Mouse (Mus musculus): ENCODE data around the gene Atp5f1. TPM values are rescaled to one million over a fixed set of nuclear protein-coding genes. Genes with fewer than 3 reads are reported as not detected.

The Atp5f1 gene
- polyA plus RNA-seq, 1 experiment from 2014 or later = 380 TPM

DNA sequence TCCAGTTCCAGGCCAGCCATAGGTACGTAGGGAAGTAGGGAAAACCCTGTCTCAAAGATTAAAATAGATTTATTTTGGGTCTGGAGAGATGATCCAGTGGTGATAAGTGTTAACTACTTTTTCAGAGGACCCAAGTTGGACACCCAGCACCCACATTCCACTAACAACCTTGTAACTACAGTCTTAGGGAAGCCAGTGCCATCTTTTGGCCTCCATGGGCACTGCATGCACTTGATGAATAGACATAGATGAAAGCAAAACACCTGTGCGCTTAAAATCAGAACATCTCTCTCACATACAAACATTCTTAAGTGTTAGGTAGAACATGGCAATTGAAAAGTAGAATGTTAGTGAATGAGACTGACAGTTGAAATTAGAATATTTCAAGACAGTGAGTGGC is 801 bp upstream of the Atp5f1 start:
- no peaks in the 10 kb centered on the region for H3K9me3 ChIP-seq (replicated peaks)
- peak overlapping the region; percentile 94 for H3K4me3 ChIP-seq (replicated peaks)
- H3K27me3 ChIP-seq = no peaks in the 10 kb centered on the region
- H3K27ac ChIP-seq (replicated peaks) = no peak overlapping the region
- no peak overlapping the region for H3K9ac ChIP-seq
- ATAC-seq (ENCODE audit: insufficient number of reproducible peaks, low FRiP score, low TSS enrichment, low read depth) = no peak
- peaks cover 26% of the 10 kb centered on the region for H3K4me1 ChIP-seq
- peaks cover 52% of the 10 kb centered on the region for H3K36me3 ChIP-seq
- peak overlapping the region; percentile 85 for H3K4me2 ChIP-seq (replicated peaks)
- 88% methylated on average over 2 of the region's 2 CpGs for WGBS

DNA sequence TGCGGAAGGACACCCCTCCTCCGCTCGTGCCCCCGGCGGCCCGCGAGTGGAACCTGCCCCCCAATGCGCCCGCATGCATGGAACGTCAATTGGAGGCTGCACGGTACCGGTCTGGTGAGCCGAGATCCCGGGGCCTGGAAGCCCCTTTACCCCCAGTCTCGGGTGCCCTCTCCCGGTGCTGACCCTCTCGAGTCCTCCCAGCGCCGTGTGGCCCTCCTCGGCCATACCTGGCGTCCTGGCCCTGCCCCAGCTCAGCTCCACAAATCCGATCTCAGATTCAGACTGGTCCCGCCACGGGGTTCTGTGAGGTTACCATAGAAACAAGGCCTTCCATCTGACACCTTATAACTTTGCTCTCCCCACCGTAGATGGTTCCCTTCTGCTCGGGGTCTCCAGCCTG is 314 bp downstream of the Atp5f1 start:
- Histone ChIP-seq H3K36me3 (peaks cover 44% of the 10 kb centered on the region), H3K27ac (replicated peaks) (peak overlapping the region; percentile 74), H3K9me3 (replicated peaks) (no peaks in the 10 kb centered on the region), H3K9ac (peak overlapping the region; percentile 89), H3K4me1 (peaks cover 26% of the 10 kb centered on the region), H3K4me3 (replicated peaks) (peak overlapping the region; percentile 94), H3K27me3 (no peaks in the 10 kb centered on the region), H3K4me2 (replicated peaks) (peak overlapping the region; percentile 85)
- WGBS = 0% methylated on average over 26 of the region's 26 CpGs
- peak; percentile 53 for ATAC-seq (ENCODE audit: insufficient number of reproducible peaks, low FRiP score, low TSS enrichment, low read depth)

DNA sequence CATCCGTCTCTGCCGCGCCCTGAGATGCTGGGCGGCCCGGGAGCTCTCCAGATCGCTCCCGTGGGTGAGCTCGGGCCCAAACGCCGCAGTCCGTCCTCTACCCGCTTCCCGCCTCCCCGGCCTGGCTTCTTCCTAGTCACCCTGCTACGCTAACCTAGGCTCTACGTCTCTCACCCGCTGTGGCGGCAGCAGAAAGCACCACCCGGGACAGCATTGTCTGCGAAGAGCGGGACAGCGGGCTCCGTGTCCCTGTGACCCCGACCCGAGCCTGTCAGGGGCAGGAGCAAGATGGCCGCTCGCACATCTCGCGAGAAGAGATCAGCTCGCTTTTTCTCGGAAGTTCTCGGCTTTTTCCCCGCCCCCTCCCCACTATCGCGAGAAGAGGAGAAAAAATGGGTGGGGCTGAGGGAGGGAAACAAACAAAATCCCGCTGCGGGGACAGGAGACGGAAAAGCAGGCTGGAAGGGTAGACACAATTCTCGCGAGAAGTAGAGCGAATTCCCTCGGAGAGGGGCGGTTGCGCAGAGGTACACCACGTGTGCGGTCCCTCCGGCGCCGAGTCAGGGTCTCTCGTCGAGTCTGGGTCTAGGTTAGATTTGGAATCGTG is 822 bp downstream of the Atp5f1 start, which contains the start of gene Wdr77:
TSS of gene Wdr77 (plus strand) at position 396 of the 607 bp plus-strand sequence.
- Histone ChIP-seq H3K4me3 (replicated peaks) (peak within 1 kb of the TSS; percentile 94), H3K27me3 (no peaks in the 10 kb centered on the region), H3K9me3 (replicated peaks) (no peaks in the 10 kb centered on the region), H3K4me1 (peaks cover 26% of the 10 kb centered on the region), H3K4me2 (replicated peaks) (peak within 1 kb of the TSS; percentile 85), H3K27ac (replicated peaks) (peak within 1 kb of the TSS; percentile 92), H3K9ac (peak within 1 kb of the TSS; percentile 97), H3K36me3 (peaks cover 39% of the 10 kb centered on the region)
- ATAC-seq (ENCODE audit: insufficient number of reproducible peaks, low FRiP score, low TSS enrichment, low read depth) = peak; percentile 97
- under 1% methylated on average over 52 of the region's 52 CpGs for WGBS

DNA sequence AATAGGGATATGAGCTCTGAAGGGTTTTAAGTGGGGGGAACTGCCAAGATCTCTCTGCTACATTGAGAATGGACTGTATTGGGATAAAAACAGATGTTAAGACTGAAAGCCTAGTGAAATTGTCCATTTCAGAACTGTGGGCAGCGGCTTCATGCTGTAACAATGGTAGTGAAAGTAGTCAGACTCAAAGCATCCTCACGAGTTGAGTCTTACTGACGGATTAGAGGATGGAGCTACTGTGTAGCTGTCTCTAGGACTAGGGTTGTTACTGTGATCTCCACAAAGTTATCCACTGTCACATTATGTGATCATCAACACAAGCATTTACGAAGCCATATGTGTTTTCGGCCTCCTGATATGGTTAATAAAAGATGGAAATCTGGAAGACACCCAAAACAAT is 1.7 kb downstream of the Atp5f1 start:
- 39% methylated on average over 5 of the region's 5 CpGs for WGBS
- Histone ChIP-seq H3K9ac (peak overlapping the region; percentile 97), H3K27ac (replicated peaks) (no peak overlapping the region), H3K36me3 (peaks cover 36% of the 10 kb centered on the region), H3K4me2 (replicated peaks) (peak overlapping the region; percentile 71), H3K4me1 (peaks cover 26% of the 10 kb centered on the region), H3K9me3 (replicated peaks) (no peaks in the 10 kb centered on the region), H3K27me3 (no peaks in the 10 kb centered on the region), H3K4me3 (replicated peaks) (peak overlapping the region; percentile 94)
- no peak for ATAC-seq (ENCODE audit: insufficient number of reproducible peaks, low FRiP score, low TSS enrichment, low read depth)

DNA sequence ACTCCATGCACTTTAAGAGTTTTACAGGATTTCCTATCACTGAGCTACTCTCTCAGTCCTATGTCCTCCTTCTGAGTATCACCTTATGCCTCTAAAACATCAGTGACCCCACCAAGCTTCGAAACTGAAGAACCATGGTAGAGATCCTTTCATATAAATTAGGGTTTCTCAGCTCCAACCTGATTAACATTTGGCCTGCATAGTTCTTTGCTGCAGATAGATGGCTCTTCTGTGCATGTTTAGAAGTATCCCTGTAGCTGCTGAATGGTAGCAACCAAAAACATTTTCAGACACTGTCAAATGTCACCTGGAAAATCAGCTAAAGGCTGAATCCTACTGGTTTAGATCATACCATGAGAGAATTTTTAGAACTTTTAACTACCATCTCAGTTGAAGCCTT is 2.7 kb downstream of the Atp5f1 start:
- no peak for ATAC-seq (ENCODE audit: insufficient number of reproducible peaks, low FRiP score, low TSS enrichment, low read depth)
- no peak overlapping the region for H3K9ac ChIP-seq
- no peaks in the 10 kb centered on the region for H3K27me3 ChIP-seq
- 98% methylated on average over 1 of the region's 1 CpGs for WGBS
- peaks cover 26% of the 10 kb centered on the region for H3K4me1 ChIP-seq
- H3K4me3 ChIP-seq (replicated peaks) = peak overlapping the region; percentile 94; the same call in 1 of the 2 replicates
- peaks cover 35% of the 10 kb centered on the region for H3K36me3 ChIP-seq
- H3K27ac ChIP-seq (replicated peaks) = no peak overlapping the region
- H3K4me2 ChIP-seq (replicated peaks) = no peak overlapping the region
- no peaks in the 10 kb centered on the region for H3K9me3 ChIP-seq (replicated peaks)

DNA sequence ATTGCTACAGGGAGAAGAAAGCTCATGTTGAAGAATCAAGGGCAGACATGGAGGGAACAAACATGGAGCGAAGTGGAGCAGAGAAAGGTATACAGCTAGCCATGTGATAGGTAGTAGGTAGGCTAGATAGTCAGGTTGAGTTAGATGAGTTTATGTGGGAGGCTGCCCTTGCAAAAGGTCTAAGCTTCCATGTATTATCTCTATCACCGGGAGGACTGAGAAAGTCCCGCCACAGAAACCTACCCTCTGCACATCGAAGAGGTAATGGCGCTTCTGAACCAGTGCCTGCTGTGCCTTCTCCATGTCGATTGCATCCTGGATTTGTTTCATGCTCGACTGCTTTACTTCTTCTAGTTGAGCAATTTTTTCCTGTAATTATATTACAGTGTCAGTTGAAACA is 8.6 kb downstream of the Atp5f1 start:
- H3K27me3 ChIP-seq = no peaks in the 10 kb centered on the region
- H3K4me2 ChIP-seq (replicated peaks) = no peak overlapping the region
- whole genome bisulfite sequencing = 94% methylated on average over 7 of the region's 7 CpGs
- H3K9ac ChIP-seq = no peak overlapping the region
- H3K9me3 ChIP-seq (replicated peaks) = no peaks in the 10 kb centered on the region
- peaks cover 56% of the 10 kb centered on the region for H3K36me3 ChIP-seq
- H3K4me1 ChIP-seq = no peaks in the 10 kb centered on the region
- H3K27ac ChIP-seq (replicated peaks) = no peak overlapping the region
- no peak for ATAC-seq (ENCODE audit: insufficient number of reproducible peaks, low FRiP score, low TSS enrichment, low read depth)
- no peak overlapping the region for H3K4me3 ChIP-seq (replicated peaks)

DNA sequence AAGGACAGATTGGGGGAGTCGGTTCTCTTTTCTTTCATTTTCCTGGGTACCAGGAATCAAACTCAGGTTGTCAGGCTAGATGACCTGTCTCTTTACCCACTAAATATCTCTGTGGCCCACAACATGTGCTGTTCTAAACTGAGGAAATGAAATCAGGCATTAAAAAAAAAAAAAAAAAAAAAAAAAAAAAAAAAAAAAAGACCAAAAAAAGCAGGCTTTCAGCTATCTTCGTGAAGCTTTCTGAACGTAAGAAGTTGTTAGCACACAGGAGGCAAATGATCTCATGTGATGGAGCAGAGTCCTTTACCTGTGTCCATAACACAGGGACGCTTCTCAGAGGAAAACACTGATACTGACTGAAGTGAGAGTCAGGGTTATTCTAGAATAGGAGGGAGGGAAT is 23.8 kb downstream of the Atp5f1 start:
- Histone ChIP-seq H3K36me3 (peaks cover 14% of the 10 kb centered on the region), H3K9ac (no peak overlapping the region), H3K27ac (replicated peaks) (no peak overlapping the region), H3K27me3 (no peaks in the 10 kb centered on the region), H3K4me2 (replicated peaks) (no peak overlapping the region), H3K4me3 (replicated peaks) (no peak overlapping the region), H3K4me1 (no peaks in the 10 kb centered on the region), H3K9me3 (replicated peaks) (no peaks in the 10 kb centered on the region)
- ATAC-seq (ENCODE audit: insufficient number of reproducible peaks, low FRiP score, low TSS enrichment, low read depth) = no peak
- 87% methylated on average over 4 of the region's 4 CpGs for WGBS

DNA sequence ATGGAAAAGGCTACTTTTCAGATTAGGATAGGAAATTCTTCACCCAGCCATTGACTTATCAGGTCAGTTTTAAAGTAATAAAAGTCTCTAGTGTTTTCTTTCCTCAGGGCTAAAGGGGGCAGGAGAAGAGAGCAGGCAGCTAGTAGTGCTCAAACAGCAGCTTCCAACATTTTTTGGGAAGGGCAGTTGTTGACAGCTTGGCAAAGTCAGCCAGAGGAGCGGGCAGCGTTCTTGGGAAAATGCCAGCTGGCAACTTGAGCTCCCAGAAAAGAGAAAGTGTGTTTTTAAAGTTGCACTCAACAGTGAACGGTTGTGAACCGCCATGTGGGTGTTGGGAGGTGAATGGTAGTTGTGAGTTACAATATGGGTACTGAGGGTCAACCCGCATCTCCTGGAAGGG is 24.9 kb downstream of the Atp5f1 start:
- H3K27ac ChIP-seq (replicated peaks) = no peak overlapping the region
- H3K27me3 ChIP-seq = no peaks in the 10 kb centered on the region
- H3K4me1 ChIP-seq = no peaks in the 10 kb centered on the region
- peaks cover 8% of the 10 kb centered on the region; the same call in 1 of the 2 replicates for H3K36me3 ChIP-seq
- no peak overlapping the region for H3K4me2 ChIP-seq (replicated peaks)
- no peaks in the 10 kb centered on the region for H3K9me3 ChIP-seq (replicated peaks)
- no peak for ATAC-seq (ENCODE audit: insufficient number of reproducible peaks, low FRiP score, low TSS enrichment, low read depth)
- WGBS = 66% methylated on average over 5 of the region's 5 CpGs
- H3K9ac ChIP-seq = no peak overlapping the region
- H3K4me3 ChIP-seq (replicated peaks) = no peak overlapping the region

DNA sequence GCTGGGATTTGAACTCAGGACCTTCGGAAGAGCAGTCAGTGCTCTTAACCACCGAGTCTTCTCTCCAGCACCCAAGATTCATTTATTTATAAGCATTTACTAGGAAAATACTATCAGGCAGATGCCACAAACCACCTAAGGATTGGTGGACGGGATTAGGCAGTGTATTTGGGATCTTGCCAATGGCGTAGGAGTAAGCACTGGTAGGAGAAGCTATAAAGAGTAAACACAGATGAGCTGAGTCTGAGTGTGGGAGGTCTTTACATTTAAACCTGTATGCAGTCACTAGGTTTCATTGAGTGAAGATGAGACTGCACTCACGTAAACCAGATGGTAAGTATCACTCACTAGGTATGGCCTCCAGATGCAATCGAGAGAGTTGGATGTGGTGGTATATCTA is 26.0 kb downstream of the Atp5f1 start:
- no peak overlapping the region for H3K27ac ChIP-seq (replicated peaks)
- H3K4me3 ChIP-seq (replicated peaks) = no peak overlapping the region
- H3K27me3 ChIP-seq = no peaks in the 10 kb centered on the region
- H3K9ac ChIP-seq = no peak overlapping the region
- H3K4me1 ChIP-seq = no peaks in the 10 kb centered on the region
- ATAC-seq (ENCODE audit: insufficient number of reproducible peaks, low FRiP score, low TSS enrichment, low read depth) = no peak
- peaks cover 8% of the 10 kb centered on the region; the same call in 1 of the 2 replicates for H3K36me3 ChIP-seq
- no peak overlapping the region for H3K4me2 ChIP-seq (replicated peaks)
- H3K9me3 ChIP-seq (replicated peaks) = no peaks in the 10 kb centered on the region
- 91% methylated on average over 6 of the region's 6 CpGs for WGBS

DNA sequence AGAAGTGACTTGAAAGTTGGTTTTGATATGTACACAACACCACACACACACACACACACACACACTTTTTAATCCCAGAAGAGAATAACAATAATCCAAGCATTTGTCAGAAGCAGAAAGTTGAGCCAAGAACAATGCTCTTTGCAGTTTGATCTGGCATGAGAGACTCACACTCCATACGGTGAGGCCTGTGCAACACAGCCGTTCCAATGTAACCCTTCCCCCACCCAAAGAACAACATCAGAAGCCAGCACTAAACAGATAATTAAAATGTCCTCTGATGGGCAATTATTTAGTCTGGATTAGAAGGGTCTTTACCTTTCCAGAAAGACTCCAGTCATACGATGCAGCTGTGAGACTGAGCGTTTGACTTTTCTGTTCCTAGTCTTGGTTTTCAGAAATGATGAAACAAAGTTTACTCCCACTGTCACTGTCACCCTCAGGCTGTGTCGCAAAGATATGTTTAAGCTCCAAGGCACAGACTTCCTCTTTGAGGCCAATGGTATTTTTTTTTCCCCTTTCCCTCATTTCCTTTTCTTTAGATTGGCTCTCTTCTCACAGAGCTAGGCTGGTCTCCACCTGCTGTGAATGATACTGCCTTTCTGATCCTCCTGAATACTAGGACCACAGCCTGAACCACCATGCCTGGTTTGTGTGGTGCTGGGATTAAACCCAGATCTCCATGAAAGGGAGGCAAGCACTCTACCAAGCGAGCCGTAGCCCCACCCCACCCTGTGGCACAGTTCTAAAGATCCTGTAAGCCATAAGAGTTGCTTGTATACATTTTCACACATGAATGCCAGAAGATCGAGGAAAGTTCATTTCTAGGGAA is 27.4 kb downstream of the Atp5f1 start, which contains the start of gene I830077J02Rik:
TSS of gene I830077J02Rik (minus strand) at position 425 of the 832 bp plus-strand sequence.
- WGBS = 78% methylated on average over 8 of the region's 8 CpGs
- Histone ChIP-seq H3K27me3 (no peaks in the 10 kb centered on the region), H3K4me2 (replicated peaks) (no peak within 1 kb of the TSS), H3K27ac (replicated peaks) (no peak within 1 kb of the TSS), H3K9ac (no peak within 1 kb of the TSS), H3K4me1 (no peaks in the 10 kb centered on the region), H3K4me3 (replicated peaks) (no peak within 1 kb of the TSS), H3K36me3 (peaks cover 4% of the 10 kb centered on the region; the same call in 1 of the 2 replicates), H3K9me3 (replicated peaks) (no peaks in the 10 kb centered on the region)
- no peak for ATAC-seq (ENCODE audit: insufficient number of reproducible peaks, low FRiP score, low TSS enrichment, low read depth)

DNA sequence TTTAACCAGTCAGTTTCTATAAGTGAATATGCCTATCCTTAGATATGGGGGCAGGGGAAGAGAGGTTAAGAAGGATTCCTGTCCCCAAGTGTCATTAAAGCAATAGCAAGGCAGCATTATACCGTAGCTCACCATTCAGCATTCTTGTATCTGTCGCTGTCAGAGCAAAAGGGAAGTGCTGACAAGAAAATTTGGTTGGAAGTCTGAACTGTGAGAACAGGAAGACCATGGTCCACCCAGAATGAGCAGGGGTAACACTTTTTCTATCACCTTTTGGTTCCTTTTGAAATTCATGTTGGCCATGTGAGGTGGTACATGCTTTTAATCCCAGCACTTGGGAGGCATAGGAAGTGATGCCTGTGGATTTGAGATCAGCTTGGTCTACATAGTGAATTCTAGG is 28.8 kb downstream of the Atp5f1 start:
- Histone ChIP-seq H3K27me3 (no peaks in the 10 kb centered on the region), H3K36me3 (no peaks in the 10 kb centered on the region), H3K4me1 (no peaks in the 10 kb centered on the region), H3K9ac (no peak overlapping the region), H3K4me3 (replicated peaks) (no peak overlapping the region), H3K4me2 (replicated peaks) (no peak overlapping the region), H3K27ac (replicated peaks) (no peak overlapping the region), H3K9me3 (replicated peaks) (no peaks in the 10 kb centered on the region)
- ATAC-seq (ENCODE audit: insufficient number of reproducible peaks, low FRiP score, low TSS enrichment, low read depth) = no peak
- WGBS = 80% methylated on average over 2 of the region's 2 CpGs

Data from embryonic facial prominence, embryonic 15.5 days (tissue).